Mouse (Mus musculus): Measurements from ENCODE around the gene Rbm47. TPM values are rescaled to one million over a fixed set of nuclear protein-coding genes. Genes with fewer than 3 reads are reported as not detected.

Gene Rbm47
- polyA plus RNA-seq, 1 experiment from 2014 or later, result 5.8 TPM

GRCm38 (mm10) chr5:66114751-66115150 lies 58.2 kb downstream of the Rbm47 start:
- H3K4me3 ChIP-seq, result no peak overlapping the region
- no peak overlapping the region for H3K4me2 ChIP-seq
- no peaks in the 10 kb centered on the region for H3K27me3 ChIP-seq
- no peak overlapping the region for H3K9ac ChIP-seq
- no peak for ATAC-seq (ENCODE audit: low FRiP score, low read depth)
- H3K36me3 ChIP-seq, result no peaks in the 10 kb centered on the region
- H3K9me3 ChIP-seq, result no peaks in the 10 kb centered on the region
- WGBS, result 84% methylated on average over 14 of the region's 14 CpGs
- no peak overlapping the region for H3K27ac ChIP-seq (replicated peaks)
- H3K4me1 ChIP-seq (replicated peaks), result no peaks in the 10 kb centered on the region

- no peaks in the 10 kb centered on the region for H3K9me3 ChIP-seq
- 67% methylated on average over 6 of the region's 6 CpGs for WGBS
- no peak overlapping the region for H3K4me2 ChIP-seq
- H3K27ac ChIP-seq (replicated peaks), result no peak overlapping the region
- H3K9ac ChIP-seq, result no peak overlapping the region
- H3K27me3 ChIP-seq, result no peaks in the 10 kb centered on the region
- H3K4me3 ChIP-seq, result no peak overlapping the region
- no peak for ATAC-seq (ENCODE audit: low FRiP score, low read depth)
- no peaks in the 10 kb centered on the region for H3K36me3 ChIP-seq
- no peaks in the 10 kb centered on the region for H3K4me1 ChIP-seq (replicated peaks)
These were observed 58.7 kb downstream of the Rbm47 start for GRCm38 (mm10) chr5:66114208-66114607.

GRCm38 (mm10) chr5:66112059-66112458 lies 60.9 kb downstream of the Rbm47 start:
- Histone ChIP-seq H3K27me3 (no peaks in the 10 kb centered on the region), H3K4me2 (no peak overlapping the region), H3K9me3 (no peaks in the 10 kb centered on the region), H3K36me3 (no peaks in the 10 kb centered on the region), H3K9ac (no peak overlapping the region), H3K4me3 (no peak overlapping the region), H3K27ac (replicated peaks) (no peak overlapping the region), H3K4me1 (replicated peaks) (no peaks in the 10 kb centered on the region)
- 83% methylated on average over 8 of the region's 8 CpGs for WGBS
- no peak for ATAC-seq (ENCODE audit: low FRiP score, low read depth)

GRCm38 (mm10) chr5:66106372-66106771 lies 66.5 kb downstream of the Rbm47 start:
- H3K9me3 ChIP-seq, result no peaks in the 10 kb centered on the region
- no peak overlapping the region for H3K27ac ChIP-seq (replicated peaks)
- no peaks in the 10 kb centered on the region for H3K4me1 ChIP-seq (replicated peaks)
- 89% methylated on average over 9 of the region's 9 CpGs for WGBS
- H3K4me2 ChIP-seq, result no peak overlapping the region
- no peak overlapping the region for H3K9ac ChIP-seq
- H3K27me3 ChIP-seq, result no peaks in the 10 kb centered on the region
- H3K36me3 ChIP-seq, result no peaks in the 10 kb centered on the region
- no peak overlapping the region for H3K4me3 ChIP-seq
- no peak for ATAC-seq (ENCODE audit: low FRiP score, low read depth)

GRCm38 (mm10) chr5:66105946-66106345 lies 67.0 kb downstream of the Rbm47 start:
- ATAC-seq (ENCODE audit: low FRiP score, low read depth), result no peak
- Histone ChIP-seq H3K9me3 (no peaks in the 10 kb centered on the region), H3K36me3 (no peaks in the 10 kb centered on the region)

GRCm38 (mm10) chr5:66105366-66105765 lies 67.6 kb downstream of the Rbm47 start:
- Histone ChIP-seq H3K4me1 (replicated peaks) (no peaks in the 10 kb centered on the region), H3K4me2 (no peak overlapping the region), H3K9ac (no peak overlapping the region), H3K4me3 (no peak overlapping the region), H3K36me3 (no peaks in the 10 kb centered on the region), H3K27ac (replicated peaks) (no peak overlapping the region), H3K27me3 (no peaks in the 10 kb centered on the region), H3K9me3 (no peaks in the 10 kb centered on the region)
- no peak for ATAC-seq (ENCODE audit: low FRiP score, low read depth)
- WGBS, result 88% methylated on average over 3 of the region's 3 CpGs

More at GRCm38 (mm10) chr5:66105946-66106345, 67.0 kb downstream of the Rbm47 start:
- Histone ChIP-seq H3K4me2 (no peak overlapping the region), H3K4me3 (no peak overlapping the region), H3K4me1 (replicated peaks) (no peaks in the 10 kb centered on the region), H3K27me3 (no peaks in the 10 kb centered on the region), H3K9ac (no peak overlapping the region), H3K27ac (replicated peaks) (no peak overlapping the region)
- 93% methylated on average over 7 of the region's 7 CpGs for WGBS

- Histone ChIP-seq H3K9me3 (no peaks in the 10 kb centered on the region), H3K4me2 (no peak overlapping the region), H3K27ac (replicated peaks) (no peak overlapping the region), H3K4me3 (no peak overlapping the region), H3K4me1 (replicated peaks) (no peaks in the 10 kb centered on the region), H3K36me3 (no peaks in the 10 kb centered on the region), H3K9ac (no peak overlapping the region), H3K27me3 (no peaks in the 10 kb centered on the region)
- ATAC-seq (ENCODE audit: low FRiP score, low read depth), result no peak
- 70% methylated on average over 5 of the region's 5 CpGs for WGBS
These were observed 69.5 kb downstream of the Rbm47 start for GRCm38 (mm10) chr5:66103386-66103785.

GRCm38 (mm10) chr5:66102821-66103220 lies 70.1 kb downstream of the Rbm47 start:
- no peak overlapping the region for H3K4me3 ChIP-seq
- H3K27me3 ChIP-seq, result no peaks in the 10 kb centered on the region
- 85% methylated on average over 3 of the region's 3 CpGs for WGBS
- H3K27ac ChIP-seq (replicated peaks), result no peak overlapping the region
- ATAC-seq (ENCODE audit: low FRiP score, low read depth), result no peak
- no peak overlapping the region for H3K9ac ChIP-seq
- no peaks in the 10 kb centered on the region for H3K9me3 ChIP-seq
- no peaks in the 10 kb centered on the region for H3K4me1 ChIP-seq (replicated peaks)
- no peaks in the 10 kb centered on the region for H3K36me3 ChIP-seq
- no peak overlapping the region for H3K4me2 ChIP-seq

GRCm38 (mm10) chr5:66101577-66101976 lies 71.3 kb downstream of the Rbm47 start:
- no peaks in the 10 kb centered on the region for H3K9me3 ChIP-seq
- H3K4me1 ChIP-seq (replicated peaks), result no peaks in the 10 kb centered on the region
- 82% methylated on average over 3 of the region's 3 CpGs for WGBS
- H3K27me3 ChIP-seq, result no peaks in the 10 kb centered on the region
- H3K4me2 ChIP-seq, result no peak overlapping the region
- no peak for ATAC-seq (ENCODE audit: low FRiP score, low read depth)
- H3K9ac ChIP-seq, result no peak overlapping the region
- H3K27ac ChIP-seq (replicated peaks), result no peak overlapping the region
- H3K4me3 ChIP-seq, result no peak overlapping the region
- no peaks in the 10 kb centered on the region for H3K36me3 ChIP-seq

- H3K27me3 ChIP-seq, result no peaks in the 10 kb centered on the region
- no peak overlapping the region for H3K4me2 ChIP-seq
- no peaks in the 10 kb centered on the region for H3K4me1 ChIP-seq (replicated peaks)
- H3K27ac ChIP-seq (replicated peaks), result no peak overlapping the region
- WGBS, result 49% methylated on average over 8 of the region's 8 CpGs
- H3K9ac ChIP-seq, result no peak overlapping the region
- ATAC-seq (ENCODE audit: low FRiP score, low read depth), result no peak
- no peaks in the 10 kb centered on the region for H3K36me3 ChIP-seq
- H3K4me3 ChIP-seq, result no peak overlapping the region
- no peaks in the 10 kb centered on the region for H3K9me3 ChIP-seq
These were observed 72.6 kb downstream of the Rbm47 start for GRCm38 (mm10) chr5:66100322-66100721.

- Histone ChIP-seq H3K36me3 (no peaks in the 10 kb centered on the region), H3K4me3 (no peak overlapping the region), H3K9ac (no peak overlapping the region), H3K4me1 (replicated peaks) (no peaks in the 10 kb centered on the region), H3K27ac (replicated peaks) (no peak overlapping the region), H3K4me2 (no peak overlapping the region), H3K9me3 (no peaks in the 10 kb centered on the region), H3K27me3 (no peaks in the 10 kb centered on the region)
- WGBS, result 75% methylated on average over 7 of the region's 7 CpGs
- no peak for ATAC-seq (ENCODE audit: low FRiP score, low read depth)
These were observed 74.6 kb downstream of the Rbm47 start for GRCm38 (mm10) chr5:66098094-66098871.

- Histone ChIP-seq H3K9me3 (no peaks in the 10 kb centered on the region), H3K4me1 (replicated peaks) (no peaks in the 10 kb centered on the region), H3K9ac (no peak overlapping the region), H3K27me3 (no peaks in the 10 kb centered on the region), H3K4me3 (no peak overlapping the region), H3K36me3 (no peaks in the 10 kb centered on the region), H3K27ac (replicated peaks) (no peak overlapping the region), H3K4me2 (no peak overlapping the region)
- ATAC-seq (ENCODE audit: low FRiP score, low read depth), result no peak
- 96% methylated on average over 6 of the region's 6 CpGs for WGBS
These were observed 76.8 kb downstream of the Rbm47 start for GRCm38 (mm10) chr5:66096081-66096480.

- 68% methylated on average over 6 of the region's 6 CpGs for WGBS
- Histone ChIP-seq H3K27me3 (no peaks in the 10 kb centered on the region), H3K9ac (no peak overlapping the region), H3K4me2 (no peak overlapping the region), H3K36me3 (no peaks in the 10 kb centered on the region), H3K4me3 (no peak overlapping the region), H3K27ac (replicated peaks) (no peak overlapping the region), H3K9me3 (no peaks in the 10 kb centered on the region), H3K4me1 (replicated peaks) (no peaks in the 10 kb centered on the region)
- ATAC-seq (ENCODE audit: low FRiP score, low read depth), result no peak
These were observed 77.8 kb downstream of the Rbm47 start for GRCm38 (mm10) chr5:66095166-66095565.
